Mouse (Mus musculus) embryonic facial prominence, embryonic 11.5 days (tissue): ENCODE measurements at regions not wholly inside any gene's neighbourhood (a gene's known extent, or its start where the extent isn't known, plus 50 kb on each side); places are given as distances from the start of the nearest gene placed in this dataset.
"Not testable (repeated sequence)": the region's sequence is repeated elsewhere in the genome, so short reads cannot be mapped to it uniquely, and the experiment has no call there.

Experiments used
- ATAC-seq: fragments of 200-750 bp; cut with Nextera tagmentation; replicated peaks from 2 replicates; pipeline ENCODE4 v1.8.0; 2017; ENCODE audit warnings: low read depth; ENCODE audit not compliant: insufficient number of reproducible peaks, low FRiP score, low TSS enrichment
- DNase-seq: peaks from one replicate; pipeline ENCODE4 v3.0.0-alpha.2; 2015; ENCODE audit warnings: low spot score
- H3K27ac ChIP-seq: fragments of 300-500 bp; sonication (generic); replicated peaks from 2 replicates; pipeline ENCODE4 v1.5.1; 2014; ENCODE audit warnings: mild to moderate bottlenecking, low read depth, low read length, control low read depth
- H3K27me3 ChIP-seq: fragments of 300-500 bp; sonication (generic); 2 replicates; pipeline ENCODE4 v1.6.1; 2014; ENCODE audit warnings: mild to moderate bottlenecking, low read length, moderate library complexity, mixed read lengths; ENCODE audit not compliant: control insufficient read depth, insufficient read depth
- H3K36me3 ChIP-seq: fragments of 300-500 bp; sonication (generic); replicated peaks from 2 replicates; pipeline ENCODE4 v1.6.1; 2014; ENCODE audit warnings: low read depth, mild to moderate bottlenecking, low read length, moderate library complexity, mixed read lengths; ENCODE audit not compliant: control insufficient read depth, insufficient read depth
- H3K4me1 ChIP-seq: fragments of 300-500 bp; sonication (generic); 2 replicates; pipeline ENCODE4 v1.6.1; 2014; ENCODE audit warnings: low read length, mixed read lengths; ENCODE audit not compliant: control insufficient read depth, insufficient read depth
- H3K4me2 ChIP-seq: fragments of 300-500 bp; sonication (generic); 2 replicates; pipeline ENCODE4 v1.6.1; 2014; ENCODE audit warnings: low read depth, mild to moderate bottlenecking, control low read depth, low read length, moderate library complexity
- H3K4me3 ChIP-seq: fragments of 300-500 bp; sonication (generic); 2 replicates; pipeline ENCODE4 v1.5.1; 2014; ENCODE audit warnings: low read depth, low read length, control low read depth
- H3K9ac ChIP-seq: fragments of 300-500 bp; sonication (generic); replicated peaks from 2 replicates; pipeline ENCODE4 v1.6.1; 2014; ENCODE audit warnings: mild to moderate bottlenecking, control low read depth, low read length
- H3K9me3 ChIP-seq: fragments of 300-500 bp; sonication (generic); replicated peaks from 2 replicates; pipeline ENCODE4 v1.6.1; 2016; ENCODE audit warnings: mild to moderate bottlenecking, low read length, inconsistent platforms, mixed read lengths; ENCODE audit not compliant: control insufficient read depth
- WGBS: fragments of 180-500 bp; shearing (Covaris S2); extraction: QIAGEN DNeasy Blood & Tissue Kit; methylation state at CpG from one replicate; pipeline ENCODE4 v1.1.7; 2014; 5-methylcytosine and 5-hydroxymethylcytosine counted together

DNA sequence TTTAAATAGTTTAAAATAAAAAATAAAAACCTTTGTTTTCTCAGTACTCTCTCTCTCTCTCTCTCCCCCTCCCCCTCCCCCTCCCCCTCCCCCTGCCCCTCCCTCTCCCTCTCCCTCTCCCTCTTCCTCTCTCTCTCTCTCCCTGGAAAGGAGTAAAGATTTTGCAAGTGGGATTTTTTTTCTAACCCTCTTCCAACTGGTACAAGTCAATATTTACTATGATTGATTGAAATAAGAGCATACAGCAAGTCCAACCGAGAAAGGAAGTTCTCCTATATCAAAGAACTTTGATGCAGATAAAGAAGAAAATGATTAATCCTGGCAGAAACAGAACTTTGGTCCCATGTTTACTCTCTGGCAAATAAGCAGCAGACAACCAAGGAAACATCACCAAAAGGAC, 89.0 kb upstream of the Reln start:
- Histone ChIP-seq H3K4me3 (no peak overlapping the region), H3K4me2 (no peak overlapping the region), H3K9me3 (no peaks in the 10 kb centered on the region), H3K27me3 (no peaks in the 10 kb centered on the region), H3K9ac (no peak overlapping the region), H3K27ac (no peak overlapping the region), H3K4me1 (no peaks in the 10 kb centered on the region), H3K36me3 (no peaks in the 10 kb centered on the region)
- DNase-seq, result no peak
- ATAC-seq, result no peak
- 96% methylated on average over 1 of the region's 1 CpGs for WGBS

GRCm38 (mm10) chr5:22431721-22432120, 87.2 kb upstream of the Reln start:
- no peak for ATAC-seq

GRCm38 (mm10) chr5:22425706-22426417, 81.4 kb upstream of the Reln start:
- not testable (repeated sequence) for ATAC-seq, H3K4me3 ChIP-seq, H3K27me3 ChIP-seq, H3K9me3 ChIP-seq, H3K4me1 ChIP-seq, H3K36me3 ChIP-seq, H3K4me2 ChIP-seq, H3K9ac ChIP-seq, H3K27ac ChIP-seq, DNase-seq
- 84% methylated on average over 4 of the region's 4 CpGs for WGBS

More at GRCm38 (mm10) chr5:22431721-22432120, 87.2 kb upstream of the Reln start:
- Histone ChIP-seq H3K4me3 (no peak overlapping the region), H3K9ac (no peak overlapping the region), H3K4me1 (no peaks in the 10 kb centered on the region), H3K4me2 (no peak overlapping the region), H3K27me3 (no peaks in the 10 kb centered on the region), H3K27ac (no peak overlapping the region), H3K9me3 (no peaks in the 10 kb centered on the region), H3K36me3 (no peaks in the 10 kb centered on the region)
- 95% methylated on average over 10 of the region's 10 CpGs for WGBS
- no peak for DNase-seq

- 93% methylated on average over 3 of the region's 3 CpGs for WGBS
- H3K4me1 ChIP-seq, result no peaks in the 10 kb centered on the region
- H3K27ac ChIP-seq, result no peak overlapping the region
- DNase-seq, result no peak
- H3K27me3 ChIP-seq, result no peaks in the 10 kb centered on the region
- no peak overlapping the region for H3K4me2 ChIP-seq
- no peaks in the 10 kb centered on the region for H3K36me3 ChIP-seq
- H3K9me3 ChIP-seq, result no peaks in the 10 kb centered on the region
- no peak overlapping the region for H3K4me3 ChIP-seq
- ATAC-seq, result no peak
- H3K9ac ChIP-seq, result no peak overlapping the region
These were observed 71.5 kb upstream of the Reln start for GRCm38 (mm10) chr5:22415957-22416356.

DNA sequence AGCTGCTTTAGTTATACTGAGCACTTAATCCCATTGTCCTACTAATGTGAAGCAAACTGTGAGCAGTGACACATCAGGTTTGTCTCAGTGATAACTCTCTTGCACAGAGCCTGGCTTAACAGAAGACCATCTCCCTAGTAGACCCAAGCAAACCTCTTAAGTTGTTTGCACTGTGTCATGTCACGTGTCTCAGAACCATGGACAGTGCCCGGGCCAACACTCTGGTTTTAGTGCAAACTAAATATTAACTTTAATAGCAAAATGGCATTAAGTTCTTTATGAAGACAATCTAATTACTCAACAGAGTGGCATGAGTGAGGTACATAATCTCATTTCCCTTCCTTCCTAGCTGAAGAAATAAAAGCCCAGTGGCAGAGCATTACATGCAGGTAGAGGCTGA, 54.6 kb upstream of the Reln start:
- H3K4me2 ChIP-seq, result no peak overlapping the region
- no peaks in the 10 kb centered on the region for H3K27me3 ChIP-seq
- H3K4me1 ChIP-seq, result no peaks in the 10 kb centered on the region
- DNase-seq (peak; percentile 52), ATAC-seq (no peak)
- H3K27ac ChIP-seq, result no peak overlapping the region
- no peaks in the 10 kb centered on the region for H3K36me3 ChIP-seq
- H3K9ac ChIP-seq, result no peak overlapping the region
- 80% methylated on average over 2 of the region's 2 CpGs for WGBS
- no peaks in the 10 kb centered on the region for H3K9me3 ChIP-seq
- H3K4me3 ChIP-seq, result no peak overlapping the region
